Mouse (Mus musculus) MEL-GATA-1-ER (cell line): ENCODE measurements around the gene Dao.

Source experiments
- DNase-seq: peaks from one replicate; pipeline ENCODE4 v3.0.0-alpha.2; 2012; ENCODE audit warnings: low read depth; ENCODE audit errors: extremely low read depth

Gene Dao

GRCm38 (mm10) chr5:114067982-114068381 is 64.5 kb downstream of the Dao start:
- DNase-seq = no peak

- DNase-seq = no peak
Measured at GRCm38 (mm10) chr5:114070858-114071257, 67.4 kb downstream of the Dao start.

- DNase-seq = no peak
Measured at GRCm38 (mm10) chr5:114072262-114072661, 68.8 kb downstream of the Dao start.
